Mouse (Mus musculus): Measurements from ENCODE around the gene Lrmda.

Gene Lrmda

GRCm38 (mm10) chr14:23084797-23085196 lies 1065.3 kb downstream of the Lrmda start:
- Histone ChIP-seq H3K4me3 (replicated peaks; ENCODE audit: low read length) (no peak overlapping the region), H3K9me3 (ENCODE audit: low read length) (no peaks in the 10 kb centered on the region), H3K27me3 (ENCODE audit: insufficient read depth, low read length) (no peaks in the 10 kb centered on the region), H3K4me1 (replicated peaks; ENCODE audit: low read depth, low read length) (no peaks in the 10 kb centered on the region), H3K36me3 (ENCODE audit: insufficient read depth, low read length) (no peaks in the 10 kb centered on the region)
- TF ChIP-seq CTCF (conservative IDR thresholded peaks at IDR 0.05; ENCODE audit: low read length) (no peak), POU5F1 (IDR thresholded peaks at IDR 0.05; ENCODE audit: borderline replicate concordance, low read length) (no peak), NANOG (IDR thresholded peaks at IDR 0.05; ENCODE audit: borderline replicate concordance, low read length) (no peak)

- H3K4me3 ChIP-seq (replicated peaks; ENCODE audit: low read length), result no peak overlapping the region
- H3K27me3 ChIP-seq (ENCODE audit: insufficient read depth, low read length), result no peaks in the 10 kb centered on the region
- no peak for TF ChIP-seq NANOG (IDR thresholded peaks at IDR 0.05; ENCODE audit: borderline replicate concordance, low read length)
- no peak for TF ChIP-seq CTCF (conservative IDR thresholded peaks at IDR 0.05; ENCODE audit: low read length)
- no peak for TF ChIP-seq POU5F1 (IDR thresholded peaks at IDR 0.05; ENCODE audit: borderline replicate concordance, low read length)
- H3K4me1 ChIP-seq (replicated peaks; ENCODE audit: low read depth, low read length), result no peaks in the 10 kb centered on the region
- H3K36me3 ChIP-seq (ENCODE audit: insufficient read depth, low read length), result no peaks in the 10 kb centered on the region
- H3K9me3 ChIP-seq (ENCODE audit: low read length), result no peaks in the 10 kb centered on the region
Measured at GRCm38 (mm10) chr14:23093306-23093705, 1073.8 kb downstream of the Lrmda start.

- no peaks in the 10 kb centered on the region for H3K27me3 ChIP-seq (ENCODE audit: insufficient read depth, low read length)
- H3K4me3 ChIP-seq (replicated peaks; ENCODE audit: low read length), result no peak overlapping the region
- TF ChIP-seq NANOG (IDR thresholded peaks at IDR 0.05; ENCODE audit: borderline replicate concordance, low read length) (no peak), POU5F1 (IDR thresholded peaks at IDR 0.05; ENCODE audit: borderline replicate concordance, low read length) (no peak), CTCF (conservative IDR thresholded peaks at IDR 0.05; ENCODE audit: low read length) (no peak)
- no peaks in the 10 kb centered on the region for H3K4me1 ChIP-seq (replicated peaks; ENCODE audit: low read depth, low read length)
- H3K9me3 ChIP-seq (ENCODE audit: low read length), result no peaks in the 10 kb centered on the region
- H3K36me3 ChIP-seq (ENCODE audit: insufficient read depth, low read length), result no peaks in the 10 kb centered on the region
Measured at GRCm38 (mm10) chr14:23094546-23095157, 1075.1 kb downstream of the Lrmda start.

- H3K36me3 ChIP-seq (ENCODE audit: insufficient read depth, low read length), result no peaks in the 10 kb centered on the region
- no peaks in the 10 kb centered on the region for H3K4me1 ChIP-seq (replicated peaks; ENCODE audit: low read depth, low read length)
- TF ChIP-seq CTCF (conservative IDR thresholded peaks at IDR 0.05; ENCODE audit: low read length) (no peak), POU5F1 (IDR thresholded peaks at IDR 0.05; ENCODE audit: borderline replicate concordance, low read length) (no peak), NANOG (IDR thresholded peaks at IDR 0.05; ENCODE audit: borderline replicate concordance, low read length) (no peak)
- H3K27me3 ChIP-seq (ENCODE audit: insufficient read depth, low read length), result no peaks in the 10 kb centered on the region
- H3K4me3 ChIP-seq (replicated peaks; ENCODE audit: low read length), result no peak overlapping the region
- no peaks in the 10 kb centered on the region for H3K9me3 ChIP-seq (ENCODE audit: low read length)
Measured at GRCm38 (mm10) chr14:23095158-23096016, 1075.9 kb downstream of the Lrmda start.

- no peaks in the 10 kb centered on the region for H3K9me3 ChIP-seq (ENCODE audit: low read length)
- TF ChIP-seq NANOG (IDR thresholded peaks at IDR 0.05; ENCODE audit: borderline replicate concordance, low read length), result no peak
- no peak for TF ChIP-seq POU5F1 (IDR thresholded peaks at IDR 0.05; ENCODE audit: borderline replicate concordance, low read length)
- TF ChIP-seq CTCF (conservative IDR thresholded peaks at IDR 0.05; ENCODE audit: low read length), result no peak
- H3K4me1 ChIP-seq (replicated peaks; ENCODE audit: low read depth, low read length), result no peaks in the 10 kb centered on the region
- no peaks in the 10 kb centered on the region for H3K36me3 ChIP-seq (ENCODE audit: insufficient read depth, low read length)
- no peak overlapping the region for H3K4me3 ChIP-seq (replicated peaks; ENCODE audit: low read length)
- no peaks in the 10 kb centered on the region for H3K27me3 ChIP-seq (ENCODE audit: insufficient read depth, low read length)
Measured at GRCm38 (mm10) chr14:23096017-23096336, 1076.5 kb downstream of the Lrmda start.

GRCm38 (mm10) chr14:23096405-23096804 lies 1076.9 kb downstream of the Lrmda start:
- Histone ChIP-seq H3K4me1 (replicated peaks; ENCODE audit: low read depth, low read length) (no peaks in the 10 kb centered on the region), H3K4me3 (replicated peaks; ENCODE audit: low read length) (no peak overlapping the region), H3K9me3 (ENCODE audit: low read length) (no peaks in the 10 kb centered on the region), H3K36me3 (ENCODE audit: insufficient read depth, low read length) (no peaks in the 10 kb centered on the region), H3K27me3 (ENCODE audit: insufficient read depth, low read length) (no peaks in the 10 kb centered on the region)
- TF ChIP-seq NANOG (IDR thresholded peaks at IDR 0.05; ENCODE audit: borderline replicate concordance, low read length) (no peak), CTCF (conservative IDR thresholded peaks at IDR 0.05; ENCODE audit: low read length) (no peak), POU5F1 (IDR thresholded peaks at IDR 0.05; ENCODE audit: borderline replicate concordance, low read length) (no peak)
